Mouse (Mus musculus): ENCODE results near the gene Dnajc13.

Gene Dnajc13

DNA sequence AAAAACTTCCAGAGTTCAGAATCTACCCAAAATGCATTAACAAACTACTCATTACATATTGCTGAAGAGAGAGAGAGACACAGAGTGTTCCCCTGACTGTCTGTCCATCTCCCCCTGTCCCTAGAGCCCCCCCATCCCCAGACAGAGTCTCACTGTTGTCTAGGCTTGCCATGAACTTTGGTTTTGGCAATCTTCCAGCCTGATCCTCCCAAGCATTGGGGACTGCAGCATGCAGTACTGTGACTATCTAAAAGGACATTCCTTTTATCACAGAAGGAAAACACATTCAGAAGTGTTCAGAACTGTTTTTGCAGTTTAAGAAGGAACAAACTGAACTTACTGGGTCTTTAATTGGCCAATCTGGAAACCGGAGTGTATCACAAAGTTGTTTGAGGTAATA lies 74.0 kb downstream of the Dnajc13 start:
- Histone ChIP-seq H3K27me3 (ENCODE audit: insufficient read depth, low read length) (no peaks in the 10 kb centered on the region), H3K4me3 (replicated peaks; ENCODE audit: low read length) (no peak overlapping the region), H3K9me3 (ENCODE audit: low read length) (no peaks in the 10 kb centered on the region), H3K36me3 (ENCODE audit: insufficient read depth, low read length) (peaks cover 84% of the 10 kb centered on the region), H3K4me1 (replicated peaks; ENCODE audit: low read depth, low read length) (no peaks in the 10 kb centered on the region)
- TF ChIP-seq CTCF (conservative IDR thresholded peaks at IDR 0.05; ENCODE audit: low read length) (no peak), POU5F1 (IDR thresholded peaks at IDR 0.05; ENCODE audit: borderline replicate concordance, low read length) (no peak), NANOG (IDR thresholded peaks at IDR 0.05; ENCODE audit: borderline replicate concordance, low read length) (no peak)

DNA sequence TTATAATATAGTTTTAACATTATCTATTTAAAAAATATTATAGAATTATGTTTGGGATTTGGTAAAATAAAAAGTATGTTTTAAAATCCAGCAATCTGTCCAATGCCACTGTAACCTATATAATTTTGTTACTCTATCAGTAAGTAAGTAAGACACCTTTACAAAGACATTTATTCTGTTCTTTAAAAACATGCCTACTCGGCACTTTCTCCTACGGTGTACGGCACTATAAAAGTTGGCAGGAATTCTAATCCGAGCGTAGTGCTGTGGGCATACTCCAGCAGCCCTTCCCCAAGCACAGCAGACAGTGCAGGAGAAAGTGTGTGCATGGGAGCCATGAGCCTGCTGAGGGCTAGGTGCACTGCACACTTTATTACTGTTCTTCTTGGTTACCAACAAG lies 75.7 kb downstream of the Dnajc13 start:
- Histone ChIP-seq H3K36me3 (ENCODE audit: insufficient read depth, low read length) (peaks cover 86% of the 10 kb centered on the region), H3K4me1 (replicated peaks; ENCODE audit: low read depth, low read length) (no peaks in the 10 kb centered on the region), H3K4me3 (replicated peaks; ENCODE audit: low read length) (no peak overlapping the region), H3K27me3 (ENCODE audit: insufficient read depth, low read length) (no peaks in the 10 kb centered on the region), H3K9me3 (ENCODE audit: low read length) (no peaks in the 10 kb centered on the region)
- no peak for TF ChIP-seq CTCF (conservative IDR thresholded peaks at IDR 0.05; ENCODE audit: low read length)
- no peak for TF ChIP-seq NANOG (IDR thresholded peaks at IDR 0.05; ENCODE audit: borderline replicate concordance, low read length)
- no peak for TF ChIP-seq POU5F1 (IDR thresholded peaks at IDR 0.05; ENCODE audit: borderline replicate concordance, low read length)

GRCm38 (mm10) chr9:104183181-104183580 lies 79.5 kb downstream of the Dnajc13 start:
- Histone ChIP-seq H3K36me3 (ENCODE audit: insufficient read depth, low read length) (peaks cover 88% of the 10 kb centered on the region), H3K4me1 (replicated peaks; ENCODE audit: low read depth, low read length) (no peaks in the 10 kb centered on the region), H3K4me3 (replicated peaks; ENCODE audit: low read length) (no peak overlapping the region), H3K27me3 (ENCODE audit: insufficient read depth, low read length) (no peaks in the 10 kb centered on the region), H3K9me3 (ENCODE audit: low read length) (no peaks in the 10 kb centered on the region)
- TF ChIP-seq NANOG (IDR thresholded peaks at IDR 0.05; ENCODE audit: borderline replicate concordance, low read length) (no peak), CTCF (conservative IDR thresholded peaks at IDR 0.05; ENCODE audit: low read length) (no peak), POU5F1 (IDR thresholded peaks at IDR 0.05; ENCODE audit: borderline replicate concordance, low read length) (no peak)

DNA sequence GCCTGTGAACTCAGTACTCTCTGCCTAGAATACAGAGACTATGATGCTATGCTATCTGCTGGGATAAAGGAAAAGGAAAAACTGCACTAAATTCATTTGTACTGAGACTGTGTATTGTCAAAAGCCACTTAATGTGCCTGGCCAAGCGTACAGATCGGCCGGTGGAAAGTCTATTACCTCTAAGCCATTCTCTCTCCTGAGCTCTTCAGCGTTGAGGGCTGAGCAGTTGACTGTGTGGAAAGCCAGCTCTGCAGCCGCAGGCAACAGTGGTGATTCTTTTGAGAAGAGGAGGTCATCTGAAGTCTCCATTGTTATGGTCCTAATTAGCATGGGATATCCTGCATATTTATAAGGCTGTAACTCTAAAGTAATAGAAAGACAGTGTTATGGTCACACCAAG lies 80.4 kb downstream of the Dnajc13 start:
- H3K9me3 ChIP-seq (ENCODE audit: low read length): no peaks in the 10 kb centered on the region
- H3K36me3 ChIP-seq (ENCODE audit: insufficient read depth, low read length): peaks cover 89% of the 10 kb centered on the region
- H3K4me1 ChIP-seq (replicated peaks; ENCODE audit: low read depth, low read length): no peaks in the 10 kb centered on the region
- no peak overlapping the region for H3K4me3 ChIP-seq (replicated peaks; ENCODE audit: low read length)
- TF ChIP-seq POU5F1 (IDR thresholded peaks at IDR 0.05; ENCODE audit: borderline replicate concordance, low read length): no peak
- TF ChIP-seq CTCF (conservative IDR thresholded peaks at IDR 0.05; ENCODE audit: low read length): no peak
- TF ChIP-seq NANOG (IDR thresholded peaks at IDR 0.05; ENCODE audit: borderline replicate concordance, low read length): no peak
- no peaks in the 10 kb centered on the region for H3K27me3 ChIP-seq (ENCODE audit: insufficient read depth, low read length)

DNA sequence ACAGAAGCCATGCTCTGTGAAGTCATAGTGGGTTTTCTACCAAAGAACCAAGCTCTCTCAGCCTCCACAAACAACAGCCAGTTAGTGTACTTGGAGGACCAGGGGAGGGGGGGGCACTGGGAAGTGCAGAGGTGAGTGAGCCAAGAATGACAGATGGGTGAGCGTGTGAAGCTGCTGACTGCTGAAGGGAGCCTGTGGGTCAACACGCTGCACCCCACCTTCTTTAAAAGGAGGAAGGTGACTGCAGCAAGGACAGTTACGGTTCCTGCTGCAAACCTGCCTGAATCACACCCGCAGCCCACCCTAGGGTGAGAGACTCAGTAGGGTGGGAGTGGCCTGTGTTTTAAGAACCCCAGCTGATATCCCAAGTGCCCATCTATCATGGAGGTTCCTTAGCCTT lies 81.1 kb downstream of the Dnajc13 start:
- Histone ChIP-seq H3K4me3 (replicated peaks; ENCODE audit: low read length) (no peak overlapping the region), H3K9me3 (ENCODE audit: low read length) (no peaks in the 10 kb centered on the region), H3K27me3 (ENCODE audit: insufficient read depth, low read length) (no peaks in the 10 kb centered on the region), H3K36me3 (ENCODE audit: insufficient read depth, low read length) (peaks cover 91% of the 10 kb centered on the region), H3K4me1 (replicated peaks; ENCODE audit: low read depth, low read length) (no peaks in the 10 kb centered on the region)
- TF ChIP-seq POU5F1 (IDR thresholded peaks at IDR 0.05; ENCODE audit: borderline replicate concordance, low read length) (no peak), NANOG (IDR thresholded peaks at IDR 0.05; ENCODE audit: borderline replicate concordance, low read length) (no peak), CTCF (conservative IDR thresholded peaks at IDR 0.05; ENCODE audit: low read length) (no peak)

- TF ChIP-seq POU5F1 (IDR thresholded peaks at IDR 0.05; ENCODE audit: borderline replicate concordance, low read length): no peak
- no peak for TF ChIP-seq NANOG (IDR thresholded peaks at IDR 0.05; ENCODE audit: borderline replicate concordance, low read length)
- no peak for TF ChIP-seq CTCF (conservative IDR thresholded peaks at IDR 0.05; ENCODE audit: low read length)
- peaks cover 98% of the 10 kb centered on the region for H3K36me3 ChIP-seq (ENCODE audit: insufficient read depth, low read length)
- H3K4me1 ChIP-seq (replicated peaks; ENCODE audit: low read depth, low read length): no peaks in the 10 kb centered on the region
- H3K9me3 ChIP-seq (ENCODE audit: low read length): no peaks in the 10 kb centered on the region
- no peaks in the 10 kb centered on the region for H3K27me3 ChIP-seq (ENCODE audit: insufficient read depth, low read length)
- no peak overlapping the region for H3K4me3 ChIP-seq (replicated peaks; ENCODE audit: low read length)
Measured at GRCm38 (mm10) chr9:104180046-104180445, 82.7 kb downstream of the Dnajc13 start.

GRCm38 (mm10) chr9:104172342-104172741 lies 90.4 kb downstream of the Dnajc13 start:
- peaks cover 94% of the 10 kb centered on the region for H3K36me3 ChIP-seq (ENCODE audit: insufficient read depth, low read length)
- H3K4me3 ChIP-seq (replicated peaks; ENCODE audit: low read length): no peak overlapping the region
- no peaks in the 10 kb centered on the region for H3K4me1 ChIP-seq (replicated peaks; ENCODE audit: low read depth, low read length)
- no peaks in the 10 kb centered on the region for H3K9me3 ChIP-seq (ENCODE audit: low read length)
- TF ChIP-seq CTCF (conservative IDR thresholded peaks at IDR 0.05; ENCODE audit: low read length) (no peak), POU5F1 (IDR thresholded peaks at IDR 0.05; ENCODE audit: borderline replicate concordance, low read length) (no peak), NANOG (IDR thresholded peaks at IDR 0.05; ENCODE audit: borderline replicate concordance, low read length) (no peak)
- H3K27me3 ChIP-seq (ENCODE audit: insufficient read depth, low read length): no peaks in the 10 kb centered on the region

- Histone ChIP-seq H3K4me3 (replicated peaks; ENCODE audit: low read length) (no peak overlapping the region), H3K27me3 (ENCODE audit: insufficient read depth, low read length) (no peaks in the 10 kb centered on the region), H3K9me3 (ENCODE audit: low read length) (no peaks in the 10 kb centered on the region), H3K36me3 (ENCODE audit: insufficient read depth, low read length) (peaks cover 94% of the 10 kb centered on the region), H3K4me1 (replicated peaks; ENCODE audit: low read depth, low read length) (no peaks in the 10 kb centered on the region)
- TF ChIP-seq CTCF (conservative IDR thresholded peaks at IDR 0.05; ENCODE audit: low read length) (no peak), POU5F1 (IDR thresholded peaks at IDR 0.05; ENCODE audit: borderline replicate concordance, low read length) (no peak), NANOG (IDR thresholded peaks at IDR 0.05; ENCODE audit: borderline replicate concordance, low read length) (no peak)
Measured at GRCm38 (mm10) chr9:104171651-104172050, 91.1 kb downstream of the Dnajc13 start.

DNA sequence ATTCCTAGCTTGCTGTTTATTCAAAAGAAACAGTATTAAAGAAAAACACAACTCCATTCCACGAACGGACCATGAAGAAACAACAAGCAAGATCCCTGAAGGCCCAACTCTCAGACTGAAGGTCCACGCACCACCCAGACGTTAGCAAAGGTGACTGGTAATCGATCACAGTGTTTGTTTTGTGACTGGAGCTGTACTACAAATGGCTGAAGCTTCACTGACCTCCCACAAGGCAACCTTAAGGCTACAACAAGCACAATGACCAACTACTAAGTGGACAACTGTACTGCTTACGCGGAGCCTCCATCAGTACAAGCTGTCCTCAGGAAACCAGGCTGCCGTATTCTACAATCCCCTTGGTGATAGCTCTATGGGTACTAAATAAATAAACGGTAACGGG lies 92.7 kb downstream of the Dnajc13 start:
- peaks cover 93% of the 10 kb centered on the region for H3K36me3 ChIP-seq (ENCODE audit: insufficient read depth, low read length)
- H3K4me1 ChIP-seq (replicated peaks; ENCODE audit: low read depth, low read length): no peaks in the 10 kb centered on the region
- no peak for TF ChIP-seq NANOG (IDR thresholded peaks at IDR 0.05; ENCODE audit: borderline replicate concordance, low read length)
- TF ChIP-seq CTCF (conservative IDR thresholded peaks at IDR 0.05; ENCODE audit: low read length): no peak
- no peak for TF ChIP-seq POU5F1 (IDR thresholded peaks at IDR 0.05; ENCODE audit: borderline replicate concordance, low read length)
- H3K4me3 ChIP-seq (replicated peaks; ENCODE audit: low read length): no peak overlapping the region
- no peaks in the 10 kb centered on the region for H3K27me3 ChIP-seq (ENCODE audit: insufficient read depth, low read length)
- no peaks in the 10 kb centered on the region for H3K9me3 ChIP-seq (ENCODE audit: low read length)

Measured in E14TG2a.4 (cell line).